Mouse (Mus musculus): ENCODE data around the gene Pak7.

The Pak7 gene

DNA sequence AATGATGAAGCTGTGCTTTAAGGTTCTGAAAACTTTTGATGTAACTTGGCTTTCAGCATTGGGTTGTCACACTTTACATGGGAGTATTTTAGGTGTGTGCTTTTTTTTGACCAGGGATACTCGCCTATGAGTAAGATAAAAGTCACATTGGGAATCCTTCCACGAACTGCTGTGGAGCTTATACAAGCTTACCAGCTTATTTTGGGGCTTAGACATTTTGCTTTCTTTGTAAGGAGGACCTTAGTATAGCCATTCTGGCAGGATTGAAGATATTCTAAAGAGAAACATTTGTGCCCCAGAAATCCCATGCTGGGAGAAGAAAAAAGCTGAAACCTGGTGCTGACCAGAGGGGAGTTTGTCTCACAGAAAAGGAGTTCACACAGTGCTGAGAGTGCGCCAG is 212.7 kb downstream of the Pak7 start:
- in situ Hi-C loops (cut with MboI, MseI), result no loop called here

DNA sequence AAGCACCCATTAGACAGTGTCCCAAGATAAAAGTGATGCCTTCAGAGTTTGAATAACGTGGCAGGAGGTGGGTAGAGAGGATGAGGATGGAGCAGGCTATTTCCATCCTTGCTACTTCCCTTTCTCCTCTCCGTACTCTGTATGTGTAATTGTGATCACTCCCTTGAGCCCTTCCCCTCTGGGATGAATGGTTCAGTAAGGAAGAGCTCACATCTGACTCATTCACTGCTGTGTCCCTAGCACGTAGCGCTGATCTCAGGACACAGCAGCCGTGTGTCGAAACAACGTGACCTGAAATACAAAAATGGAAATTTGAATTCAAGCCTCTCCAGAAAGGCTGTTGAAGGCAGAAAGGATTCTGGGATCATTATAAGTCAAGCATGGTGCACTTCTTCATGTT is 237.0 kb downstream of the Pak7 start:
- in situ Hi-C loops (cut with MboI, MseI), result loop anchor here (25.0 kb wide), 1 partner anchor 1787 kb away; no protein-coding TSS in a partner anchor

DNA sequence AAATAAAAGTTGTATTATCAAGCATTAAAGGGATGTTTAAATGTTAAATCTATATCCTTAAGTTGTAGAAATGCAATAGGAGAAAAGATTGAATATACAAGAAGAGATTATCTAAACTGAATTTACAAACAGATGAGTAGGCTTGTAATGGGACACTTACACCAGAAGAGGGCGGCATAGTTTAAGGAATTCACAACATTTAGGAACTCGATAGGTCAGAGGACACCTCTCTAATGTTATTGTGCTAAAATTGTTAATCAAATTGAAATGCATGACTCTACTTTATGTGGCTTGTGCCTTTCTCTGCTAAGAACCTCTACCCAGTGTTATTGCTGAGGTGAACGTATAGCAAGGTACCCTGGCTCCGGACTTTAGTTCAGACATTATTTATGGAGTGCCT is 238.2 kb downstream of the Pak7 start:
- in situ Hi-C loops (cut with MboI, MseI), result no loop called here

DNA sequence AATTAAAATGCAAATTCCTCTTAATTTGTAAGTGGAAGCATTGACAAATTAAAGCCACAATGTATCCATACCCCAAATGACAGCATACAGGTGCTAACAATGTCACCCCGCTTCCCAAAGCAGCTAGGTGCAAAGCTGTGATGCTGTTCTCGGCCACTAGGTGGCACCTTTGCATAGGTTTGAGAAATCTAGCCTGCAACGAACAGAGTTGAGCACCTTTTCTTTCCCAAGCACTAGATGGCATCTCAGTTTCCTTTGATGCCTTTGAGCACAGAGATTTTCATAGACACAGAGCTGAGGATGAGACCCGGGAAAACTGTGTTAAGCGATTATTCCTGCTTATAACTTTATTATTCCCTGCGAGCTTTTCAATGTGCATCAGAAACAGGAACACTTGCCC is 238.8 kb downstream of the Pak7 start:
- in situ Hi-C loops (cut with MboI, MseI), result no loop called here

DNA sequence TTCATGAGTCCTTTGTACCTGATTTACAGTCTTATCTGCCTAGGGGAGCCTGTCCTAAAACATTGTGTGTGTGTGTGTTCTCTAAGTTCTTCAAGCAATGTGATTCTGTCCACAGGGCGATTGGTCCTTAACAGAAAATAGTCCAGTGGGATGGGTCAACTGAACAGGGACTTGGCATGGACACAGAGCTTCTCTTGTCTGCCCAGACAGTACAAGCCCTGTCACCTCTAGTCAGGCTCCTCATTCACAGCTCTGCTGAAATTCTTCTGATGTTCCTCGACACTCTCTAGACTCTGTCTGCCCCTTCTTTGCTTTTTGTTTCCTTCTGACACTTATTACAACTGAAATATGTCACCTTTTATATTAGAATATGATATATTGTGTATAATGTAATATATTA is 247.0 kb downstream of the Pak7 start:
- in situ Hi-C loops (cut with MboI, MseI), result loop anchor here (5.0 kb wide), 1 partner anchor 164 kb away; no protein-coding TSS in a partner anchor

- in situ Hi-C loops (cut with MboI, MseI), result loop anchor here (5.0 kb wide), 1 partner anchor 162 kb away; no protein-coding TSS in a partner anchor
These were observed 248.4 kb downstream of the Pak7 start for GRCm38 (mm10) chr2:136139159-136140069.

DNA sequence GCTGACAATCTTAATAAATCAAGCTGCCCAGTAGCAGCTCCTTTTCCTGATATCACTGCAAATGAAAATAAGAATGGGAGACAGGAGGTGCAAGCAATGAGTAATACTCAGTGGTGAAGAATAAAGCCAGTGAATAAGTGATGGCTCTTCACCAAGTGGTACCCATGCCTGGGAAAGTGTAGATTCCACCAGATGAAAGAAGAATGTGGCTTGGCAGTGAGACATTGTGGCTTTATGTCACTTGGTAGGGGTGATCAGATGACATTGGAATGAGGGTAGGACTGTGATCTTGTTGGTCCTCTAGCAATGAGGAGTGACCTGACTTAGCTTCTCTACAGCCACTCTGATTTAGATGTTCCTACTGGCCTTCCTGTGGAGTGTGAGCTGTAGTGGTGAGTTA is 249.3 kb downstream of the Pak7 start:
- in situ Hi-C loops (cut with MboI, MseI), result no loop called here

DNA sequence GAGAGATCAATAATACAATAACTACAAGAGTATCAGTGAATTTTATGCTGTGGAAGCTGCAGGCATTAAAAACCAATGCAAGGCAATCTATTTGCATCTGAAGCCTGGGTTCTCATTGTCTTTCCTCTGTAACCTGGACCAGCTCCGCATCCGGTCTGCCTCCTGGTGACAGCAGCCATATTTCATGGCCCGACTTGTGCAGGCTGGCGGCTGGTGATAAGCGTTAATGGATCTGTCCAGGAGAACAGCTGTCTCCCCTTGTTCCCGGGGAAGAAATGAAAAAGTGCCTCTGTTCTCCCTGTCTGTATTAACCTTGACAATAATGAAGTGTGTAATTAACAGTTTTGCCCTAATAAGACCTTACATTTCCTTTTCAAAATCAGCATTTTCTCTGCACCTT is 265.9 kb downstream of the Pak7 start:
- in situ Hi-C loops (cut with MboI, MseI), result no loop called here

DNA sequence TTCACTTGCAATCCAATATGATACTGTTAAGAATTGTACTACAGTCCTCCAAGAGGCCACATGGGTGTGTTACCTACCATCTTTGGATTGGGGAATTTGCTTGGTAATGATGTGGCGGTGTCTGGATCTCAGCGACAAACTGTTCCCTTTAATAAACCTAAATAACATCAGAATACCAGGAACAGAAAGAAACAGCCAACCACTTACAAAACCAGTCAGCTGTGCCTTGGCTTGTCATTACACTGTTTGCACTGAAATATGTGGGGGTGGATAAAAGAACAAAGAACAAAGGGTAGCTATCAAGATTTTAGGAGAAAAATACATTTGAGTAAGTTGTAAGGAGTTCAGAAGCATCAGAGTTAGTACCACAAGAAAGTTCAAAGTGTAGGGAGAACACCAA is 269.8 kb downstream of the Pak7 start:
- in situ Hi-C loops (cut with MboI, MseI), result no loop called here

DNA sequence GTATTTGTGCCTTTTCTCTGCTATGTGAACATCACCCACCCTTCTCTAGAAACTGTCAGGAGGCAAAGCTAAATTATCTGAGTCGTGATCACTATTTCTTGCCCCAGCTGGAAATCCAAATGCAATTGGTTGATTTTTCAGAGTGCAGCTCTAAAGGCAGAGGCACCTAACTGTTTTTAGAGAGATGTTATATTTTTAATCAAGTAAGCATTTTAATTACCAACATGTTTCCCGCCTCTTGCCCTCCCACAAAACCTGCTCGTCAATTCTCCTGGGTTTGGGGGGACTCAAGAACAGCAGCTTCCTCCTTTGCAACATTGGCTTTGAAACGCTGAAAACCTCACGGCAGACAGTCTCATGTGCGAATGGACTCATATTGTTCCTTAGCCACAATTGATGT is 274.4 kb downstream of the Pak7 start:
- in situ Hi-C loops (cut with MboI, MseI), result no loop called here

DNA sequence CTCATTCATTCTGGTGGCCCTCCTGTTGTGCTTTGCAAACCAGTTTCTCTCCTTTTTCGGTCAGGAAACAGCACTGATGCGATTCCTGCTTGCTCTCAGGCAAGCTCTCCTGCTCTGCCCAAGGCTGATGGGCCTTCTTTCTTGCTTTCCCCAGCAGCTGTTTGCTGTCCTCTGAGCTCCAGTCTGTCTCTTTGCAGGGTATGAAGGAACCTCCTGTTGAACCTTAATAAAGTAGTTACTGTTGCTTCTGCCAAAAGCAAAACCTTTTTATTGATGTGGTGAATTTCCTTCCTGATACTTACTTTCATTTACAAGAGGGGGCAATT is 278.8 kb downstream of the Pak7 start:
- in situ Hi-C loops (cut with MboI, MseI), result no loop called here

DNA sequence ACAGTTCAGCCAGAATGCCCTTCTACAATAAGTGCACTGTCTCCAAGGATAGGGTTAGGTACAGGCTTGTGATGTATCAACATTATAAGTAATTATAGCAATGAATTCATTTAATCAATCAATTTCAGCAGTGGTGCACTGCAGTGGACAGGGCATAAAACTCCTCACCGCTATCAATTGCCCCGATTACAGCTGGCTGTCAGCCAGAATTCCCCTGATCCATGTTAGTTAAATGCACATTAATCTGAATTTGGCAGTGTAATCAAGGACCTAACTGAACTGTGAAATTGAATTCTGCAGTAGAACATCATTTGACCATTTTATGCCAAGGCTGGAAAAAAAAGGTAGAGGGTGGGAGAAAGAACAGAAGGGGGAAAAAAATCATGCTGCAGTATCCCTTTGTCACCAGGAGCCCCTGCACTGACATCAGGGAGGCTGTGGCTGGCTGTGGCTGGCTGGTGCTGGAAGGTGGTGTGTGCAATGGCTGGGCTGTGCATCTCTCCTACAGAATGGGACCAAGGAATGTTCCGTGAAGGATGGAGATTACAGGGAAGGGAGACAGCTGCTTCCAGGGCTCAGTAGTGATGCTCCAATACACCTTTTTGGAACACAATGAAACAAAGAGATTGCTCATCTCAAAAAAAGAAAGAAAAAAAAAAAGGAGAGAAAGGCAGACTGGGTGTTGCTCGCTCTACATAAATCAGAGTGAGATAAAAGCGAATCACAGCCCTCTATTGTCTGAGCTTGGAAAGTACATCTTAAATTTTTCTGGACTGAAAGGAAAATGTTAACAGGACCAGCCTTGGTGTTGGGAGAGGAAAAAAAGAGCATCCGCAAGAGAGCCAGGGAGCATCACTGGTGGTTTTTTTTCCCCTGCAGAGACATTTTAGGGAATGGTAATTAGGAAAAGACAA is 279.4 kb downstream of the Pak7 start:
- in situ Hi-C loops (cut with MboI, MseI), result no loop called here

- in situ Hi-C loops (cut with MboI, MseI), result no loop called here
These were observed 280.2 kb downstream of the Pak7 start for GRCm38 (mm10) chr2:136107597-136107996.

GRCm38 (mm10) chr2:136097143-136097542 is 290.6 kb downstream of the Pak7 start:
- in situ Hi-C loops (cut with MboI, MseI), result loop anchor here (25.0 kb wide), 1 partner anchor 1360 kb away; no protein-coding TSS in a partner anchor

- in situ Hi-C loops (cut with MboI, MseI), result loop anchor here (25.0 kb wide), 1 partner anchor 1359 kb away; no protein-coding TSS in a partner anchor
These were observed 291.8 kb downstream of the Pak7 start for GRCm38 (mm10) chr2:136095978-136096377.

DNA sequence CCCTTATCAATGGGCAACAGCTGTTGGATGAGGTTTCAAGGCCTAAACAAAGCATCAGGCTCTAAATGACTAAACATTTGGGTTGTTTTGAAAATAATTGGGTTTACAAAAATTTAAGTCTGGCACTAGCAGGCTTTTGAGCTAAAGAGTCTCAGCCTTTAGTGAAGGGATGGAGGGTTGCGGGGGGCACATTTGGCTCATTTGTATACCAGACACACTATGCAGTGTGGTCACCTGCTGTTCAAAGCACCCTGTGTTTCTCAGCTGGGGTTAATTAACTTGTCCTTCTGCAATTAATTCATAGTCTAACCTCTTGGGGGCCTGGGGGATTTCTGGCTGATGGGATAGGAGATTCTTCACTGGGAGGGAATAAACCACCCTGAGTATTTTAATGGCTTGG is 323.4 kb downstream of the Pak7 start:
- in situ Hi-C loops (cut with MboI, MseI), result no loop called here

GRCm38 (mm10) chr2:136059029-136059669 is 328.6 kb downstream of the Pak7 start:
- in situ Hi-C loops (cut with MboI, MseI), result loop anchor here (10.0 kb wide), 1 partner anchor 524 kb away; no protein-coding TSS in a partner anchor

GRCm38 (mm10) chr2:136058398-136058797 is 329.4 kb downstream of the Pak7 start:
- in situ Hi-C loops (cut with MboI, MseI), result loop anchor here (10.0 kb wide), 1 partner anchor 524 kb away; no protein-coding TSS in a partner anchor

DNA sequence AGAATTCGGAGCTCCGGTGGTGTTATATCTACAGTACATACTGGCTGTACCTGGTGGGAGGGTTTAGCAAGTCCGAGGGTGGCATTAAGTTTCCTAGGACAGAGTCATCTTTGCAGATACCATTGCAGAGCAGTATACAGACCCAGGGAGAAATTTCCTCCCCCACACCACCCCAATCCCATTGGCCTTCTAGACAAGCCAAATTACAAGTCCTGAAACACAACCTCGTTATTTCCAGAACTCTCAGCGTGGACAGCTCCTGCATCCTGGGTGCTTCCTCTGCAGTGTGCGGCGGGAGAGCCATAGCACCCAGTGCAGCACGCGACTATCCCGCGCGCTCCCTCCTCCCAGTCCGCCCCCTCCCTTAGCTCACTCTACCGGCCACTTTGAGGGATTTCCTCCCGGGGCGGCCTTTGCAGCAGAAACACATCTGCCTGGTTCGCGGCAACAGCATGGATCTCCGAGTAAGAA is 329.9 kb downstream of the Pak7 start:
- in situ Hi-C loops (cut with MboI, MseI), result loop anchor here (10.0 kb wide), 1 partner anchor 523 kb away; no protein-coding TSS in a partner anchor

- in situ Hi-C loops (cut with MboI, MseI), result loop anchor here (10.0 kb wide), 1 partner anchor 517 kb away; no protein-coding TSS in a partner anchor
These were observed 336.0 kb downstream of the Pak7 start, which contains the start of gene Lamp5 for GRCm38 (mm10) chr2:136051688-136052289. Lamp5 (plus strand) TSS chr2:136052239.

Data from T-helper 2 cell (primary cell).